Mouse (Mus musculus): ENCODE measurements around the gene Noxo1.
"Not testable (repeated sequence)": the region's sequence is repeated elsewhere in the genome, so short reads cannot be mapped to it uniquely, and the experiment has no call there.

Noxo1 gene

DNA sequence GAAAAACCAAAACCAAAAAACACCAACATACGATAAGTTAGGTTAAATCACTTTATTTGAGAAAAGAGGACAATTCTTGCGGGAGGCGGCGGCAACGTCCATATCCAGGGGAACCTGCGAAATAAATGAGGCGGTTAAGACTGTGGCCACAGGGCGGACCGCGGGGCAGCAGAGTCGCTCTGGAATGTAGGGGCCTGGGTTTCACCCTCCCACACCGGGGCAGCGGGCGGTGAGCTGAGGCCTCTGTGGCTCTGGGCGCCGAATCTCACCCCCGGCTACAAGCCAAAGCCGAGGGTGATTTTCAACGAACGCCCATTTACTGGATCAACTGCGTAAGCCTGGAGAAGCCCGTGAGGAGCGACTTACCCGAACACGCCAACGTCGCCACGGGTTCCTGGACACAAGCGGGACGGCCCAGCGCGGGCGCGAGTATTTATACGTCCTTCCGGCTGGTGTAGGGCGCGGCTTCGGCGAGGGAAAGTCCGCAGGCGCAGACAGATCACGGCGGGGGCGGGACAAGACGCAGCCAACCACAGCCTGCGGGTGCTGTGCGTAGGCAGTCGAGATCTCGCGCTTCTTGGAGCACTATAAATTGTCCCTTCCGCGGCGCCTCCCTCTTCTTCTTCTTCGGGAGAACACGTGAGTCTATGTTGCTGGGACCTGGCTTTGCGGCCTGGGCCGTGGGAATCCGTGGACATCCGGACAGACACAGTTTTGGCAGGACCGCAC, 23.6 kb downstream of the Noxo1 start:
- peak; percentile 97 for DNase-seq (ENCODE audit: low spot score)

- not testable (repeated sequence) for DNase-seq (ENCODE audit: low spot score)
These were observed 24.6 kb downstream of the Noxo1 start for GRCm38 (mm10) chr17:24720616-24721015.

DNA sequence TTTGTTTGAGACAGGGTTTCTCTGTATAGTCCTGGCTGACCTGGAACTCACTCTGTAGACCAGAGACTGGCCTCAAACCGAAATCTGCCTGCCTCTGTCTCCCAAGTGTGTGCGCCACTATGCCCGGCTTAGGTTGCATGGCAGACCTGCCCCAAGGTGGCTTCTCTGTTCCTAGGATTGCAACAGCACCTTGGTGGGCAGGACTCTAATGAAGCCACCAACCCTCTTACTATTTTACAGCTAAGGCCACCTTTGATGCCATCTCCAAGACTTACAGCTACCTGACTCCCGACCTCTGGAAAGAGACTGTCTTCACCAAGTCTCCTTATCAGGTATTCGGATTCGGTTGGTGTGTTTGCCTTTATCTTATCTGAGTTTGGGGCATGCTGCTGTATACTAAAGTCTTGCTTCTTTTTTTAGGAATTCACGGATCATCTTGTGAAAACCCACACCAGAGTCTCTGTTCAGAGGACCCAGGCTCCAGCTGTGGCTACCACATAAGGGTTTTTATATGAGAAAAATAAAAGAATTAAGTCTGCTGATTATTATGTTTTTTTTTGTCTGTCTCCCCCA, 25.4 kb downstream of the Noxo1 start:
- not testable (repeated sequence) for DNase-seq (ENCODE audit: low spot score)

- DNase-seq (ENCODE audit: low spot score) = peak; percentile 37
These were observed 26.3 kb downstream of the Noxo1 start for GRCm38 (mm10) chr17:24722220-24722924.

GRCm38 (mm10) chr17:24723122-24723880, 27.3 kb downstream of the Noxo1 start:
- peak; percentile 41 for DNase-seq (ENCODE audit: low spot score)

DNA sequence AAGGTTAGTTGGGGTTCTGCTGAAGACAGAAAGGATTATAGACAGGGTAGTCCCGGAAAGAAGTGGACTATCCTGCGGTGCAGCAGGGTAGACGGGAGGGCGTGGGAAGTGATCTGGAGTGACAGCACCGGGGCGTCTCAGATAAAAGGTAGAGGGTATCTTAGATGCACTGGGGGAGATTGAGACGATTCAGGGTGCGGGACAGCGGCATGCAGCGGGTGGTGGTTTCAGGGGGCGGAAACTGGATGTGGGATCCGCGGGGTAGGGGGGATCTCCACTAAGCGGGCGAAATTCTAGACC, 27.8 kb downstream of the Noxo1 start:
- DNase-seq (ENCODE audit: low spot score) = peak; percentile 62

GRCm38 (mm10) chr17:24724184-24724583, 28.1 kb downstream of the Noxo1 start, which contains the start of gene Ndufb10:
Gene Ndufb10, minus strand, starts transcription at chr17:24724478.
- DNase-seq (ENCODE audit: low spot score) = peak; percentile 95

DNA sequence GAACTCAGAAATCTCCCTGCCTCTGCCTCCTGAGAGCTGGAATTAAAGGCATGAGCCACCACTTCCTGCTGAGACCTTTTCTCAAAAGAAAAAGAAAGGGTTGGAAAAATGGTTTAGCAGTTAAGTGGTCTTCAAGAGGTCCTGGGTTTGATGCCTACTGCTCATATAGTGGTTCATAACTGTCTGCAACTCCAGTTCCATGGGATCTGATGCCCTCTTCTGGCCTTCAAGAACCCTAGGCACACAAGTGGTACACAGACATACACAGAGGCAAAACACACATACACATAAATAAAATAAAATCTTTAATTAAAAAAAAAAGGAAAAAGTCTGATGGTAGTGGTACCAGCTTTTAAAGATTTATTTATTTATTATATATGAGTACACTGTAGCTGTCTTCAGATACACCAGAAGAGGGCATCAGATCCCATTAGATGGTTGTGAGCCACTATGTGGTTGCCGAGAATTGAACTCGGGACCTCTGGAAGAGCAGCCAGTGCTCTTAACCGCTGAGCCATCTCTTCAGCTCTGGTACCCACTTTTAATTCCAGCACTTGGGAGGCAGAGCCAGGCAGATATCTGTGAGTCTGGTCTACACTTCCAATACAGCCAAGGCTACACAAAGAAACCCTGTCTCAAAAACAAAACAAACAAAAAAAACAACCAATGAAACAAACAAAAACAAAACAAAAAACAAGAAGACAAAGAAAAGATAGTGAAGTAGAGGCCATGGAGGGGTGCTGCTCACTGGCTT, 29.8 kb downstream of the Noxo1 start:
- DNase-seq (ENCODE audit: low spot score) = no peak

DNA sequence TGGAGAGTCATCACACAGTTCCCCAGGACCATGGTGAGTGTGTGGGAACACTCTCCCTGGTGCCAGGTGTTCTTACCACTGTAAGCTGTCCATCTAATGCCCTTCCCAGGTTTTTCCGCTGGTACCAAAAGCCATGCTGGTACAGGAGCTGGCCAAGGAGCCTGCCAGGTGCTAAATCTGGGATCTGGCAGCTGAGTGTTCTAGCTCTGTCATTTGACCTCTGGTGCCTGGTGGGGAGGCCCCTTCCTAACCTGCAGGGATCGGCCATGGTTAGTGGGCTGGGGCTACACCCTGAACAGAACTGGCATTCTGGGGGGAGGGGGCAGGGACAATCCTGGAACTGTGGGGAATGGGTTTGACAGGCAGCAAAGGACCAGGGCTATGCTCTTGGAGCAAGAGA, 31.6 kb downstream of the Noxo1 start, which contains the start of gene Rpl3l:
Gene Rpl3l, plus strand, starts transcription at position 203 of the 400 bp plus-strand sequence.
- DNase-seq (ENCODE audit: low spot score) = no peak

GRCm38 (mm10) chr17:24728184-24728583, 32.1 kb downstream of the Noxo1 start:
- no peak for DNase-seq (ENCODE audit: low spot score)

GRCm38 (mm10) chr17:24729067-24729466, 33.0 kb downstream of the Noxo1 start:
- no peak for DNase-seq (ENCODE audit: low spot score)

DNA sequence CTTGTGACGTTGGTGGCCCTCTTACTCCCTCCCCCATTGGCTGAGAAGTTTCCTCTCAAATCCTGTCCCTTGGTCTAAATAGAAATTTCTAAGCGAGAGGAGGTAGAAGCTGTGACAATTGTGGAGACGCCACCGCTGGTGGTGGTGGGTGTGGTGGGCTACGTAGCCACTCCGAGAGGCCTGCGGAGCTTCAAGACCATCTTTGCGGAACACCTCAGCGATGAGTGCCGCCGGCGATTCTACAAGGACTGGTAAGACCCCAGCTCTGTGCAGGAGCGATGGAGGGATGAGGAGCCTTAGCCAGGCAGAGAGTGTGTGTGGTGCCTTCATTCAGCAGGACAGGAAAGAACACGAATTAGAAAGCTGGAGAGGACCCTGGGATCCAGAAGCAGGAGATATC, 34.8 kb downstream of the Noxo1 start:
- no peak for DNase-seq (ENCODE audit: low spot score)

- DNase-seq (ENCODE audit: low spot score) = no peak
These were observed 36.4 kb downstream of the Noxo1 start for GRCm38 (mm10) chr17:24732233-24732935.

- no peak for DNase-seq (ENCODE audit: low spot score)
These were observed 37.5 kb downstream of the Noxo1 start for GRCm38 (mm10) chr17:24733434-24734050.

- no peak for DNase-seq (ENCODE audit: low spot score)
These were observed 38.5 kb downstream of the Noxo1 start for GRCm38 (mm10) chr17:24734513-24734912.

GRCm38 (mm10) chr17:24735446-24735845, 39.4 kb downstream of the Noxo1 start:
- DNase-seq (ENCODE audit: low spot score) = no peak

GRCm38 (mm10) chr17:24736330-24737051, 40.5 kb downstream of the Noxo1 start, which contains the start of gene Msrb1:
Gene Msrb1, plus strand, starts transcription at chr17:24736642.
- DNase-seq (ENCODE audit: low spot score) = peak; percentile 100

- DNase-seq (ENCODE audit: low spot score) = no peak
These were observed 41.2 kb downstream of the Noxo1 start for GRCm38 (mm10) chr17:24737135-24737810.

DNA sequence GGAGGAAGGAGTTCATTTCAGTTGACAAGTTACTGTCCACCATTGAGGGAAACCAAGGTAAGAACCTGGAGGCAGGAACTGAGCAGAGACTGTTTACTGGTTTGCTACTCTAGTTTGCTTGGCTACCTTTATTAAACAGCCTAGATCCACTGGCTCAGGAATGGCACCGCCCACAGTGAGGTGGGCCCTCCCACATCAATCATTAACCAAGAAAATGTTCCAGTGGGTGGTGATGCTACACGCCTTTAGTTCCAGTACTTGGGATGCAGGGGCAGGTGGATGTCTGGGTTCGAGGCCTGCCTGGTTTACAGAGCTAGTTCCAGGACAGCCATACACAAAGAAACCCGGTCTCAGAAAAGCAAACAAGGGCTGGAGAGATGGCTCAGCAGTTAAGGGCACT, 42.2 kb downstream of the Noxo1 start:
- no peak for DNase-seq (ENCODE audit: low spot score)

Measured in c-Kit-positive CD71-positive TER-119-positive erythroid progenitor cells, embryonic 14.5 days (primary cell).